Mouse (Mus musculus): ENCODE results near the gene Hhat. TPM values are rescaled to one million over a fixed set of nuclear protein-coding genes. Genes with fewer than 3 reads are reported as not detected.
A peak's percentile ranks its signal among the peaks of the same experiment; 100 is the strongest.

Gene Hhat
- total and polyA plus RNA-seq, 3 experiments = 0.39 to 1.0 TPM; not detected in 1

- Histone ChIP-seq H3K4me1 (ENCODE audit: control insufficient read depth in 1 of 2, insufficient read depth in 2 of 2, low read length in 2 of 2) (no peaks in the 10 kb centered on the region), H3K9ac (ENCODE audit: control insufficient read depth, low read depth, low read length, poor library complexity, severe bottlenecking) (no peak overlapping the region), H3K79me2 (ENCODE audit: control insufficient read depth, insufficient read depth, low read length, poor library complexity) (no peaks in the 10 kb centered on the region), H3K36me3 (ENCODE audit: control insufficient read depth in 1 of 2, insufficient read depth in 2 of 2, low read length in 2 of 2) (no peaks in the 10 kb centered on the region), H3K27me3 (ENCODE audit: control insufficient read depth in 1 of 2, insufficient read depth in 2 of 2, low read length in 2 of 2) (no peaks in the 10 kb centered on the region), H3K27ac (ENCODE audit: control insufficient read depth, low read depth, low read length) (no peak overlapping the region), H3K4me3 (ENCODE audit: control insufficient read depth in 1 of 2, insufficient read depth in 1 of 2, low read depth in 2 of 2, low read length in 2 of 2) (no peak overlapping the region), H3K9me3 (replicated peaks; ENCODE audit: insufficient read depth, low read length) (no peaks in the 10 kb centered on the region)
- DNase-seq (ENCODE audit: low read depth, low spot score) = peak; percentile 10
- TF ChIP-seq E2F4 (IDR thresholded peaks at IDR 0.05; ENCODE audit: borderline replicate concordance, low read depth, low read length) (no peak), CTCF (IDR thresholded peaks at IDR 0.05 in 2 of 3, conservative IDR thresholded peaks at IDR 0.05 in 1 of 3; ENCODE audit: control insufficient read depth in 1 of 3, insufficient read depth in 1 of 3, low read depth in 2 of 3, low read length in 3 of 3, poor library complexity in 1 of 3, severe bottlenecking in 1 of 3) (no peak), ELF1 (IDR thresholded peaks at IDR 0.05; ENCODE audit: low read depth, low read length) (no peak)
Observed at GRCm38 (mm10) chr1:192450425-192450824, 320.6 kb downstream of the Hhat start.

- Histone ChIP-seq H3K4me1 (ENCODE audit: control insufficient read depth in 1 of 2, insufficient read depth in 2 of 2, low read length in 2 of 2) (no peaks in the 10 kb centered on the region), H3K9me3 (replicated peaks; ENCODE audit: insufficient read depth, low read length) (no peaks in the 10 kb centered on the region), H3K36me3 (ENCODE audit: control insufficient read depth in 1 of 2, insufficient read depth in 2 of 2, low read length in 2 of 2) (no peaks in the 10 kb centered on the region), H3K27ac (ENCODE audit: control insufficient read depth, low read depth, low read length) (no peak overlapping the region), H3K9ac (ENCODE audit: control insufficient read depth, low read depth, low read length, poor library complexity, severe bottlenecking) (no peak overlapping the region), H3K4me3 (ENCODE audit: control insufficient read depth in 1 of 2, insufficient read depth in 1 of 2, low read depth in 2 of 2, low read length in 2 of 2) (no peak overlapping the region), H3K79me2 (ENCODE audit: control insufficient read depth, insufficient read depth, low read length, poor library complexity) (no peaks in the 10 kb centered on the region), H3K27me3 (ENCODE audit: control insufficient read depth in 1 of 2, insufficient read depth in 2 of 2, low read length in 2 of 2) (no peaks in the 10 kb centered on the region)
- no peak for DNase-seq (ENCODE audit: low read depth, low spot score)
- TF ChIP-seq ZC3H11A (IDR thresholded peaks at IDR 0.05; ENCODE audit: low read depth, low read length) (no peak), UBTF (IDR thresholded peaks at IDR 0.05; ENCODE audit: borderline replicate concordance, insufficient read depth, low read depth, low read length) (no peak), MYC (IDR thresholded peaks at IDR 0.05; ENCODE audit: low read depth, low read length) (no peak), ZNF384 (IDR thresholded peaks at IDR 0.05; ENCODE audit: low read depth, low read length) (no peak), RCOR1 (IDR thresholded peaks at IDR 0.05; ENCODE audit: low read depth, low read length) (no peak), GATA1 (IDR thresholded peaks at IDR 0.05; ENCODE audit: low read depth, low read length) (no peak), TAL1 (IDR thresholded peaks at IDR 0.05; ENCODE audit: low read length) (no peak), ETS1 (IDR thresholded peaks at IDR 0.05; ENCODE audit: low read depth, low read length) (no peak), GABPA (IDR thresholded peaks at IDR 0.05; ENCODE audit: low read depth, low read length) (no peak), TBP (IDR thresholded peaks at IDR 0.05; ENCODE audit: low read depth, low read length) (no peak), NRF1 (IDR thresholded peaks at IDR 0.05; ENCODE audit: insufficient read depth, low read depth, low read length, poor library complexity, severe bottlenecking) (no peak)
Observed at GRCm38 (mm10) chr1:192449572-192450351, 321.3 kb downstream of the Hhat start.

All from MEL (cell line).